Mouse (Mus musculus): Measurements from ENCODE around the gene Fyco1. TPM values are rescaled to one million over a fixed set of nuclear protein-coding genes. Genes with fewer than 3 reads are reported as not detected.
"Not testable (repeated sequence)": the region's sequence is repeated elsewhere in the genome, so short reads cannot be mapped to it uniquely, and the experiment has no call there.

Gene Fyco1
- polyA plus RNA-seq, 1 experiment from 2014 or later, result 9.6 TPM

- 88% methylated on average over 3 of the region's 3 CpGs for WGBS
- Histone ChIP-seq H3K4me1 (replicated peaks) (no peaks in the 10 kb centered on the region), H3K4me3 (no peak overlapping the region), H3K4me2 (no peak overlapping the region), H3K27me3 (no peaks in the 10 kb centered on the region), H3K27ac (replicated peaks) (no peak overlapping the region), H3K36me3 (no peaks in the 10 kb centered on the region), H3K9me3 (no peaks in the 10 kb centered on the region), H3K9ac (no peak overlapping the region)
- no peak for ATAC-seq (ENCODE audit: low read depth)
These were observed 87.9 kb downstream of the Fyco1 start for GRCm38 (mm10) chr9:123763771-123764170.

GRCm38 (mm10) chr9:123762886-123763285 is 88.8 kb downstream of the Fyco1 start:
- WGBS, result 90% methylated on average over 4 of the region's 4 CpGs
- H3K4me2 ChIP-seq, result no peak overlapping the region
- H3K36me3 ChIP-seq, result no peaks in the 10 kb centered on the region
- H3K27me3 ChIP-seq, result no peaks in the 10 kb centered on the region
- no peak for ATAC-seq (ENCODE audit: low read depth)
- H3K9ac ChIP-seq, result no peak overlapping the region
- H3K27ac ChIP-seq (replicated peaks), result no peak overlapping the region
- no peaks in the 10 kb centered on the region for H3K4me1 ChIP-seq (replicated peaks)
- no peaks in the 10 kb centered on the region for H3K9me3 ChIP-seq
- H3K4me3 ChIP-seq, result no peak overlapping the region

GRCm38 (mm10) chr9:123760806-123761205 is 90.9 kb downstream of the Fyco1 start:
- H3K9me3 ChIP-seq, result no peaks in the 10 kb centered on the region
- no peaks in the 10 kb centered on the region for H3K36me3 ChIP-seq
- no peak overlapping the region for H3K4me2 ChIP-seq
- H3K27ac ChIP-seq (replicated peaks), result no peak overlapping the region
- no peak overlapping the region for H3K4me3 ChIP-seq
- H3K9ac ChIP-seq, result no peak overlapping the region
- no peaks in the 10 kb centered on the region for H3K4me1 ChIP-seq (replicated peaks)
- 87% methylated on average over 3 of the region's 3 CpGs for WGBS
- no peak for ATAC-seq (ENCODE audit: low read depth)
- no peaks in the 10 kb centered on the region for H3K27me3 ChIP-seq

- H3K9ac ChIP-seq, result no peak overlapping the region
- H3K4me3 ChIP-seq, result no peak overlapping the region
- ATAC-seq (ENCODE audit: low read depth), result no peak
- no peaks in the 10 kb centered on the region for H3K36me3 ChIP-seq
- H3K27ac ChIP-seq (replicated peaks), result no peak overlapping the region
- H3K27me3 ChIP-seq, result no peaks in the 10 kb centered on the region
- H3K9me3 ChIP-seq, result no peaks in the 10 kb centered on the region
- no peaks in the 10 kb centered on the region for H3K4me1 ChIP-seq (replicated peaks)
- 81% methylated on average over 4 of the region's 4 CpGs for whole genome bisulfite sequencing
- no peak overlapping the region for H3K4me2 ChIP-seq
These were observed 93.1 kb downstream of the Fyco1 start for GRCm38 (mm10) chr9:123758645-123759044.

GRCm38 (mm10) chr9:123758156-123758555 is 93.5 kb downstream of the Fyco1 start:
- Histone ChIP-seq H3K4me1 (replicated peaks) (no peaks in the 10 kb centered on the region), H3K27ac (replicated peaks) (no peak overlapping the region), H3K27me3 (no peaks in the 10 kb centered on the region), H3K9me3 (no peaks in the 10 kb centered on the region), H3K4me3 (no peak overlapping the region), H3K4me2 (no peak overlapping the region), H3K9ac (no peak overlapping the region), H3K36me3 (no peaks in the 10 kb centered on the region)
- ATAC-seq (ENCODE audit: low read depth), result no peak
- 87% methylated on average over 1 of the region's 1 CpGs for WGBS

- no peaks in the 10 kb centered on the region for H3K36me3 ChIP-seq
- H3K27me3 ChIP-seq, result no peaks in the 10 kb centered on the region
- H3K9ac ChIP-seq, result no peak overlapping the region
- H3K4me2 ChIP-seq, result no peak overlapping the region
- WGBS, result 64% methylated on average over 2 of the region's 2 CpGs
- H3K4me1 ChIP-seq (replicated peaks), result no peaks in the 10 kb centered on the region
- no peak overlapping the region for H3K4me3 ChIP-seq
- no peaks in the 10 kb centered on the region for H3K9me3 ChIP-seq
- ATAC-seq (ENCODE audit: low read depth), result no peak
- H3K27ac ChIP-seq (replicated peaks), result no peak overlapping the region
These were observed 94.4 kb downstream of the Fyco1 start for GRCm38 (mm10) chr9:123757326-123757725.

GRCm38 (mm10) chr9:123756752-123757151 is 94.9 kb downstream of the Fyco1 start:
- H3K4me3 ChIP-seq, result no peak overlapping the region

GRCm38 (mm10) chr9:123754333-123754732 is 97.4 kb downstream of the Fyco1 start:
- H3K9me3 ChIP-seq, result no peaks in the 10 kb centered on the region
- H3K4me1 ChIP-seq (replicated peaks), result no peaks in the 10 kb centered on the region
- H3K36me3 ChIP-seq, result no peaks in the 10 kb centered on the region
- ATAC-seq (ENCODE audit: low read depth), result no peak
- no peak overlapping the region for H3K4me2 ChIP-seq
- H3K9ac ChIP-seq, result no peak overlapping the region
- H3K27me3 ChIP-seq, result no peaks in the 10 kb centered on the region
- no peak overlapping the region for H3K27ac ChIP-seq (replicated peaks)
- no peak overlapping the region for H3K4me3 ChIP-seq
- 92% methylated on average over 4 of the region's 4 CpGs for WGBS

More at GRCm38 (mm10) chr9:123756752-123757151, 94.9 kb downstream of the Fyco1 start:
- H3K9me3 ChIP-seq, result no peaks in the 10 kb centered on the region
- 91% methylated on average over 3 of the region's 3 CpGs for WGBS
- no peak overlapping the region for H3K27ac ChIP-seq (replicated peaks)
- H3K4me1 ChIP-seq (replicated peaks), result no peaks in the 10 kb centered on the region
- ATAC-seq (ENCODE audit: low read depth), result no peak
- no peak overlapping the region for H3K4me2 ChIP-seq
- no peaks in the 10 kb centered on the region for H3K36me3 ChIP-seq
- no peak overlapping the region for H3K9ac ChIP-seq
- no peaks in the 10 kb centered on the region for H3K27me3 ChIP-seq

GRCm38 (mm10) chr9:123749687-123750086 is 102.0 kb downstream of the Fyco1 start:
- H3K27ac ChIP-seq (replicated peaks); ATAC-seq (ENCODE audit: low read depth): not testable (repeated sequence)

GRCm38 (mm10) chr9:123740799-123741198 is 110.9 kb downstream of the Fyco1 start:
- H3K27ac ChIP-seq (replicated peaks), result no peak overlapping the region
- no peak overlapping the region for H3K4me3 ChIP-seq
- no peak overlapping the region for H3K9ac ChIP-seq
- no peak overlapping the region for H3K4me2 ChIP-seq
- H3K9me3 ChIP-seq, result no peaks in the 10 kb centered on the region
- H3K27me3 ChIP-seq, result no peaks in the 10 kb centered on the region
- ATAC-seq (ENCODE audit: low read depth), result no peak
- WGBS, result 78% methylated on average over 4 of the region's 4 CpGs
- H3K4me1 ChIP-seq (replicated peaks), result no peaks in the 10 kb centered on the region
- H3K36me3 ChIP-seq, result no peaks in the 10 kb centered on the region

More at GRCm38 (mm10) chr9:123749687-123750086, 102.0 kb downstream of the Fyco1 start:
- H3K4me3 ChIP-seq; H3K9me3 ChIP-seq; H3K9ac ChIP-seq; H3K27me3 ChIP-seq; H3K4me1 ChIP-seq (replicated peaks); H3K4me2 ChIP-seq; H3K36me3 ChIP-seq: not testable (repeated sequence)
- 89% methylated on average over 8 of the region's 8 CpGs for WGBS

Other genes with a start within 250 kb of the Fyco1 start
- gene Slc6a20b, start 219.3 kb downstream of the Fyco1 start, polyA plus RNA-seq (2015; fragmentation: Nextera tagmentation; extraction: Ambion mirVana), result 0.32 and 0.43 TPM in 2 replicates
- gene Ccr9, start 173.5 kb downstream of the Fyco1 start, polyA plus RNA-seq (2015; fragmentation: Nextera tagmentation; extraction: Ambion mirVana), result 0.32 and 0.37 TPM in 2 replicates
- 1.6 and 2.4 TPM in 2 replicates for gene Slc6a20a, start 173.0 kb downstream of the Fyco1 start, polyA plus RNA-seq (2015; fragmentation: Nextera tagmentation; extraction: Ambion mirVana)
- gene Lztfl1, start 134.2 kb downstream of the Fyco1 start, polyA plus RNA-seq (2015; fragmentation: Nextera tagmentation; extraction: Ambion mirVana), result 55.4 and 57.0 TPM in 2 replicates
- 0.20 TPM in 1 of 2 replicates, not detected in the other for gene Cxcr6, start 45.4 kb downstream of the Fyco1 start, polyA plus RNA-seq (2015; fragmentation: Nextera tagmentation; extraction: Ambion mirVana)
- 0.04 TPM in 1 of 2 replicates, not detected in the other for gene Xcr1, start 10.1 kb upstream of the Fyco1 start, polyA plus RNA-seq (2015; fragmentation: Nextera tagmentation; extraction: Ambion mirVana)
- 1.2 and 1.3 TPM in 2 replicates for gene Ccr1, start 116.8 kb upstream of the Fyco1 start, polyA plus RNA-seq (2015; fragmentation: Nextera tagmentation; extraction: Ambion mirVana)
- not detected in 2 replicates for gene Ccr1l1, start 126.5 kb upstream of the Fyco1 start, polyA plus RNA-seq (2015; fragmentation: Nextera tagmentation; extraction: Ambion mirVana)
- gene Ccr3, start 170.1 kb upstream of the Fyco1 start, polyA plus RNA-seq (2015; fragmentation: Nextera tagmentation; extraction: Ambion mirVana), result not detected in 2 replicates